Mouse (Mus musculus): ENCODE measurements around the gene Stx1b. TPM values are rescaled to one million over a fixed set of nuclear protein-coding genes. Genes with fewer than 3 reads are reported as not detected.
A peak's percentile ranks its signal among the peaks of the same experiment; 100 is the strongest.

Gene Stx1b
- total RNA-seq, 4 experiments from 2014 or later = 0.53 to 1.0 (median 0.75) TPM

DNA sequence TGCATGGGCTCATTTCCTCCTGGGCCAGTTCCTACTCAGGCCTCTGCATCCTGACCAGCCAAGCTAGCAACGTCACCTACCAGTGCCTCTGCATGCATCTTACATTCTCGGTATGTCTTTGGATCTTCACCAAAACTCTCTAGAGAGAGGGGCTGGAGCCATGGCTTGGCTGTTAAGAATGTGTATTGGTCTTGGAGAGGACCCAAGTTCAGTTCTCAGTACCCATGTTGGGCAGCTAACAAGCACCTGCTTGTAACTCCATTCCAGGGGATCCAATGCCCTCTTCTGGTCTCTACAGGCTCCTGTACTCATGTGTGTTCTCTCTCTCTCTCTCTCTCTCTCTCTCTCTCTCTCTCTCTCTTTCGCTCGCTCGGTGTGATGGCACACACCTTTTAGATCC lies 6.6 kb downstream of the Stx1b start:
- DNase-seq (ENCODE audit: low spot score in 2 of 2) = no peak

DNA sequence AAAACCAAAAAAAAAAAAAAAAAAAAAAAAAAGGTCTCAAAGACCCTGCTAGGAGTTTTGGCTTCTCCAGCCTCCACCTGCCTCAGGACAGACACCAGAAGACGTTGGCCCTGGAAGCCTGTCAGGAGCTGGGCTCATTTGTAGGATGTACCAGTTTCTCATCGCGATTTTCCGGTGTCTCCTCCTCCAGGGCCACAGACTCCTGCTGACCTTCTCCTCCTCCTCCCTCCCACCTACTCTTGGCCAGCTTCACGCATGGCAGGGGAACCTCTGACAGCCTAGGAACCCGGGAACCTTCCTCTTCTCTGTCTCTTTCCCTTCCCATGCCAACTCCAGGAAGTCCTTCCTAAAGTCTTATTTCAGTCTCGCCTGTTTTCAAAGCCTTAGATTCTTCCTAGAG lies 7.3 kb downstream of the Stx1b start:
- DNase-seq (ENCODE audit: low spot score in 2 of 2) = no peak

DNA sequence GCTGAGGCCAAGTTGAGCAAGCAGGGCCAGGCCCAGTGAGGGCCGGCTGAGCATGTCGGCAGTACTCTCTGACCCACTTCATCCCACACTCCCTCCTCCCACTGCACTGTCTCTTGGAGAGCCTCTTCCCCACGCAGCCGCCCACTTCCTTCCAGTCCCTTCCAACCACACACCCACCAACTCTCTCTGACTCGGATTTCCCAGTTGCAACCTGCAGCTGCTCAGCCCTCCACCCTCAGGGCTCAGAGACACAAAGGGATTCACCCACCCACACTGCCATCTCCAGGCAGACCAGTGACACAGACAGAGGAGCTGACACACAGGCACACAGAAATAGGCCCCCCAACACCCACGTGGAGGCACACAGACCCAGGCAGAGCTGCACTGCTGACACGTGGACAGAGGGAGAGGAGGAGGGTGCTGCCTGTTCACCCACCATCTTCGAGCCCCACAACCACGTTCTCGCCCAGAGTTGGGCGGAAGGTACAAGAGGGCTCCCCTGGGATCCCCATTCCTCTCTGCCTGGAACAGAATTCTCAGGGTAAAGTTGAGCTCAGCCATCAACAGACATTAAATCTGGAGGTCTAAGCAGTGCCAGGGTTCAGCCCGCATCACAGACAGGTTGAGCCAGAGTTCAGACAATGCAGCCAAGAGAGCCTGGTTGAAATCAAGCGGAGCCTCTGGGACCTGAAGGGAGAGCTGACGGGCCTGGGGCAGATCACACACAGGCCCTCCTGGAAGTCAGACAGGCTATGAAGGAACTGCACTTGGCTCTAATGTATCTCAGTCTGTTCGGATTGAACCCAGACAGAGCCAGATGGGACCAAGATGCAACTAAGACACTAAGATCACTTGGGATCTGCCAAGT lies 8.2 kb downstream of the Stx1b start:
- DNase-seq (ENCODE audit: low spot score in 2 of 2) = peak; percentile 43 to 50

DNA sequence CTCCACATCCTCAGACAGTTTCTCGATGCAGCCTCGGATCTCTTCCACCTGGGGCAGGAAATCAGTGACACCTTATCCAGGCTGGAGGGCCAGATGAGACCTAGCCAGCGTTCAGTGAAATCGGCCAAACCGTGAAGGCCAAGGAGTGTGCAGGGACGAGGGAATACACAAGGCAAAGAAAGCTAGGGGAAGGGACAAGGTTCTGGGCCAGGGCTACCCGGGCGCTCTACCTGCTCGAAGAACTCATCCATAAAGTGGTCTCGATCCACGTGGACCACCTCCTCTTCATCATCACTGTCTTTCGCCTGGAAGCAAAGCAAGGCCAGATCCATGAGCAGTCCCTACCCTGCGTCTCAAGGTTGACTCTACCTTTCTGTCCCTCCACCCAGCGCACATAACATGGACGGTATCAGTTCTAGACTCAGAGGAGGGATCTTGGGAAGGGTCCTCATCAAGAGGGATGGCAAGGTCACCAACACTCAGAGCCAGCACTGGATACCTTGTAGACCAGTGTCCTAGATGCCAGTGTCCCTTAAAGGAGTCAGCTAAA lies 9.2 kb downstream of the Stx1b start:
- no peak for DNase-seq (ENCODE audit: low spot score in 2 of 2)

DNA sequence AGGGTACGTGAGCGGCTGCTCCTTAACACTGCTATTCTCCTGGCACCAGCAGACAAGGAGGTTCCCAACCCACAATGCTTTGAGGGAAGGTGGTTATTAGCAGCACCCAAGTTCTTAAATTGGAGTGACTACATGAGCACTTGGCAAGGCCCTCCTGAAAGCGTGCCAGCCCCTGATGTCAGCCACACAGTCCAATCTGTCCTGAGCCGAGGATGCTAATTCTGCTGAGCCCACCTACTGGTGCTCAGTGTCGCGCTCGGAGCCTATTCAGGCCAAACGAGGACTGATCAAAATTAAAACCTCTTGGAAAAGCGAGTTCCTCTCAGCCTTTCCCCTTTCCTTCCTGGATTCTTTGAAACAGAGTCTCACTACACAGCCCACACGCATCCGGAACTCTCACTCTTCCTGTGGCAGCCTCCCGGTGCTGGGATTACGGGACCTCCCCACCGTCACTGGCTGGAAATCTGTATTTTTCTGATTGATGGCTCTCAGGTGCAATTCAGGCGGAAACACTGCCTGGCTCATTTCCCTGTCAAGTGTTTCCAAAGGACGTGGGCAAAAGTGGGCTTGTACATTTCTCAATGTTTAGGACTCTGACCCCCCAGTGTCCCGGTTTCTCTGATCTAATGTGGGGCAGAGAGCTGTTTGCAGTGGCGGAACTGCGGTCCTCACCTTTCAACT lies 10.0 kb downstream of the Stx1b start:
- DNase-seq (ENCODE audit: low spot score in 2 of 2) = peak; percentile 80 to 85

DNA sequence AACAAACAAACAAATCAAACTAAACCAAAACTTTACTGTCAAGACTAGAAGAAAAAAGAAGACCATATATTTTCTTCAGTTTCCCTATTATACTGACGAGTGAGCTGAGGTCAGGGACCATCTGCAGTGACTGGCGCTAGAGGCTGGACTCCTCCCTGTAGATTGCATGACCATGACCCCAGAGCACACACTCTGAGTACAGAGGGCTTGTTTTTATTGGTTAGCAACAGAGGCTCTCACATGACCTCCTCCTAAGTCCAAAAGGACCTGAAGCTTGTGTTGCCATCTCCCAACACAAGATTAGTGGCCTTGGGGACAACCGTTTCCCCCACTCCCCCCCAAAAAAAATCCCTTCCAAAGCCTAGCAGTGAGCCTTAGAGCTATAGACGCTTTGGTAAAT lies 10.5 kb downstream of the Stx1b start:
- DNase-seq (ENCODE audit: low spot score in 2 of 2) = no peak

DNA sequence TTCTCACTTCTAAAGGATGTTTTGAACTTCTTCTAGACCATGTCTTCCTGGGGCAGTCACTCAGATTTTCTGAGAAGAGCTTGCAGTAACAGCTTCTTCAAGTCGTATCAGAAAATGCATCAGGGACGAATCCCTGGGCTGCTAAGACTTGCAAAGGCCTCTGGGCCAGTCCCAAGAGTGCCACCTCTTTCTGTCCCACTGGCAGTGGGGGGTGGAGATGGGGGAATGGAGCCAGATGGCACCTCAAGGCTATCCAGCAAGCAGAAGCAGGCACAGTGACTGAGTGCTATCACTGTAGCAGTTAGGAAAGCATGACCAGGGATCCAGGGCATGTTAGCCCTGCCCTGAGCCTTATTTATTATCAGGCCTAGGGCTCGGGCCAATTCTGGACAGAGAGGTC lies 12.1 kb downstream of the Stx1b start:
- DNase-seq (ENCODE audit: low spot score in 2 of 2) = no peak

DNA sequence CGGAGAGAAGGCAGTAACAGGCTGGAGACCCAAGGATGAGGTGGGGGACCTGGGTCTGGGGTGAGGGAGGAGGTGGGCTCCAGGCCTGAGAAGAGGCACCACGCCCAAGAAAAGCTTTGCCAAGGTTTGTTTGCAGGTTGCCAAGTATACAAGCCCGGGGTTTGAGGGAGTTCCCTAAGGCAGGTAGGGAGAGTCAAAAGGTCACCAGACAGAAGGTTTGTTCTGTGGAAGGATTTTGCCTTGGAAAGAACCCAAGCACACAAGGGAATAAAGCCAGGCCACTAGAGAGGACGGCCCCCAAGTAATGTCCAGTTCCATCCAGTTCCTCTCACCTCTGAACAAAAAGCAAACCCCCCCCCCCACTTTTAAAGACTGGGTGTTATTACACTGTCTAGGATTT lies 13.1 kb downstream of the Stx1b start:
- DNase-seq (ENCODE audit: low spot score in 2 of 2) = no peak

DNA sequence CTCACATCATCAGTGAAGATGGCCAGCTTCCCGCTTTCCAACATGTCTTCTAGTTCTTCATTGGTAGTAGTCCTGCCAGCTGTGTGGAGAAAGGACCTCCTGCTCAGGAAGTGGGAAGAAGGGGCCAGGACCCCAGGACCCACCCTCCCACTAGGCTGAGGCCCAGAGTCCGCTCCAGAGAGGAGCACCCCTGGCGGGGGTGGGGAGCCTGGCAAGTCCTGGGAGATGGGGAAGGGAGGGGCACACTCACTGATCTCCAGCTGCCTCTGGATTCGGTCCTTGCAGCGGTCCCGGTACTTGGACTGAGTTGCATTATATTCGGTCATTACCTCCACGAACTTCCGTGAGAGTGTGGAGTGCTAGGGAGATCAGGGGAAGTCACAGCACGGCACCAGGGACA lies 13.7 kb downstream of the Stx1b start:
- no peak for DNase-seq (ENCODE audit: low spot score in 2 of 2)

DNA sequence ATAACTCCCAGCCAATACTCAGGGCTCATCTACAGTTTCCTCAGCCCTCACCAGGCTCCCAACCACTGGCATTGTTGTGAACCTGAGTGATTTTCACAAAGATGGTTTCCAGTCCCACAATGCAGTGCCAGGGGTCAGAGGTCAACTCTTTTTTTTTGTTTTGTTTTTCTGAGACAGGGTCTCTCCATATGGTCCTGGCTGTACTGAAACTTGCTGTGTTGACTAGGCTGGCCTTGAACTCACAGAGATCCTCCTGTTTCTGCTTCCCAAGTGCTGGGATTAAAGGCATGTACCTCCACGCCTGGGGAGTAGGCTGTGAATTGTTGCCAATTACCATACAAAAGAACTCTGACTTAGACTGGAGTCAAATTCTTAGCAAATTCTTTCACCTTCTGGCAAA lies 14.5 kb downstream of the Stx1b start:
- no peak for DNase-seq (ENCODE audit: low spot score in 2 of 2)

DNA sequence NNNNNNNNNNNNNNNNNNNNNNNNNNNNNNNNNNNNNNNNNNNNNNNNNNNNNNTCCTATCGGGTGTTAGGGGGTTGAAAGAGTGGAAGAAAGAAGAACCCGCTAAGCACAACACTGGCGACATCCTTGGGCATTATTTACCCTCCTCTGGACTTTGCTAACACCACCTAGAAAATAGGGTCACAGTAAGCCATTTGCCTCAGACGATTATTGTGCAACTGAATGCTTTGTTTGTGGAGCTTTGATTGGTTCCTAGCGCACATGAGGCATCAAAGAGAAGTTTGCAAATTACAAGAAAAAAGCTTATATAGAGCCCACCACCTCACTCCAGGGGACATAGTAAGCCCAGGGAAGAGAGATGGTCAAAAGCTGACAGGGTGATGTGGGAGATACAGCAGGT lies 15.5 kb downstream of the Stx1b start:
- DNase-seq (ENCODE audit: low spot score in 2 of 2) = no peak

DNA sequence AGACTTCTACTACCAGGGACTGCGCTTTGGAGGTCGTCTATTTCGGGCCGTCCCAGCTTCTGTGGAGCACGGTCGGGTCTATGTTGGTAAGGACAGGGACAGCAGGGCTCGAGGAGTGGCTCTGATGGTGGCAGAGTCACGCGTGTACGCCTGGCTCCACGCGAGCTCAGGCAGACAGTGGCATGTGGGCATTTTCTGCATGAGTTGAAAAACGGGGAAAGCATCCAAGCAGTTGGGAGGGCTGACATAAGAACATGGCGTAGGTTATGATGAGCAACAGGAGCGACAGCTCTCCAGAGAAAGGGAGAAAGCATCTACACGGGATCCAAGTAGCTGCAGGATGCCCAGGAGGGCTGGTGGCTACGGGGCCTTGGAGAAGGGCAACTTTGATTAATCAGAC lies 22.0 kb downstream of the Stx1b start:
- no peak for DNase-seq (ENCODE audit: low spot score in 2 of 2)

DNA sequence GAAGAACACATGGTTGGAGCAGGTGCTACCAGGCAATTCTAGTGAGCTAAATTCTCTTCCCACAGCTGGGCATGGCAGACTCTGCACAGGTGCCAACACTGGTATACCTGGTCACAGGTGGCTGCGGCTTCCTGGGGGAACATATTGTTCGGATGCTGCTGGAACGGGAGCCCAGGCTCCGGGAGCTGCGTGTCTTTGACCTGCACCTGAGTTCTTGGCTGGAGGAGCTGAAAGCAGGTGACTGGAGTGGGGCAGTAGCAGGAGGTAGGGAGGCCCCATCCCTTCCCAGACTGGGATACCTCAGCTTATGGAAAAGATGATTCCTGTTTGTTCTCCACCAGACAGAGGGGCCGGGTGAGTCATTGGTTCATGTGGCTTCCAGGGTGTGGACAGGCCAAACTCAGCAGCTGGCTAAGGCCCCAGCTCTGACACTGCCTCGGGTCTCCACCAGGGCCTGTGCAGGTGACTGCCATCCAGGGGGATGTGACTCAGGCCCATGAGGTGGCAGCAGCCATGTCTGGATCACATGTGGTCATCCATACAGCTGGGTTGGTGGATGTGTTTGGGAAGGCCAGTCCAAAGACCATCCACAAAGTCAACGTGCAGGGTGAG lies 23.2 kb downstream of the Stx1b start:
- DNase-seq (ENCODE audit: low spot score in 2 of 2) = no peak

DNA sequence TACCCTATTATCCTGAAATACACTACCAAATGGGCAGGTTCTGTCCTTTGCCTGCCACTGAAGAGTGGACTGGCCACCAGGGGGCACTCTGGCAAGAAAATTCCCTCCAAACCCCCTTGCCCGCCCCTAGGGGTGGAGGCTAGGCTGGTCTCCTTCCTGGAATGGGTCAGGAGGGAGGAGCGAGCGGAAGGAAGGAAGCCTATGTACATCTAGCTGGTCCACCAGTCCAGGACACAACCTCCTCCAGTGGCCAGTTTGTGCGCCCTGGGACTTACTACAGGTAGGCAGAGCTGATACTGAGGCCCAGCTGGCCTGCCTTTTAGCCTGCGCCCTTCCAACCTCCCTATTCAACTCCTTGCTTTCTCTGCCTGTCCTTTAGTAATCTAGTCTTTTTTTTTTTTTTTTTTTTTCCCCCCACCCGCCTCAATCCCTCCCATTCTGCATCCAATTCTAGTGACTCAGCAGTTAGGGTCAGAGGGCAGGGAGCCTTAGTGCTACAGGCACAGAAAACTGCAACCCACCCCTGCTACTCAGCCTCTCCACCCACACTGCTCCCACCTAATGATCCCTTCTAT lies 23.8 kb downstream of the Stx1b start, which contains the start of gene Hsd3b7:
TSS of gene Hsd3b7 (plus strand) at position 170 of the 575 bp plus-strand sequence.
- peak; percentile 85 to 87 for DNase-seq (ENCODE audit: low spot score in 2 of 2)

DNA sequence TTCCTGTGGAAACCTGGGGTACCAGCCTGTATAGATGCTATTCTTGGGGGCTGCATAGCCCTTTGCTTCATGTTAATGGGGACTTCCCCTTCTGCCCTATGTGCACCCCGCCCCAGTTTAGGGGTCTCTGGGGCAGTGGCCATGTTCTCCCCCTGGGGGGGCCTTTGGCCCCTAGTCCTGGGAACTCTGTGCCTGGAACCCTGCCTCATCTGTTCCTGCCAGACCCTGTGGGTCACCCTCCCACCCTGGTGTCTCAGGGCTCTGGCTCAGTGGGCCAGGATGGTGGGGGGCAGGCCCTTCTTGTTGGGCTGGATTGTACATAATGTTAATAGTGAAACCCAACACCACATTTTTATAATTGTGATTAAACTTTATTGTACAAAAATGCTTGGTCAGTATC lies 24.6 kb downstream of the Stx1b start:
- DNase-seq (ENCODE audit: low spot score in 2 of 2) = no peak

DNA sequence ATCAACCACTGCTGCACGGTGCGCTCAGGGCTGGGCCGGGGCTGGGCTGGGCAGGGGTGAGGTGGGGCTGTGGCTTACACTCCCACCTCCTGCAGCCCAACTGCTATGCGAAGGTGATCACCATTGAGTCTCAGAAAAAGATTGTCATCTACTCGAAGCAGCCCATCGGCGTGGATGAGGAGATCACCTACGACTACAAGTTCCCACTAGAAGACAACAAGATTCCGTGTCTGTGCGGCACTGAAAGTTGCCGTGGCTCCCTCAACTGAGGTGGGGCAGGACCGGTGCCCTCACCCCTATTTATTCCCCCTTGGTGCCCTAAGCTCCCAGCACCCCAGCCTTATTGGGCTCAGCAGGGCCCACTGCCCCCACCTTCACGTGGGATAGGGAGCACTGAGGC lies 25.1 kb downstream of the Stx1b start:
- DNase-seq (ENCODE audit: low spot score in 2 of 2) = no peak

DNA sequence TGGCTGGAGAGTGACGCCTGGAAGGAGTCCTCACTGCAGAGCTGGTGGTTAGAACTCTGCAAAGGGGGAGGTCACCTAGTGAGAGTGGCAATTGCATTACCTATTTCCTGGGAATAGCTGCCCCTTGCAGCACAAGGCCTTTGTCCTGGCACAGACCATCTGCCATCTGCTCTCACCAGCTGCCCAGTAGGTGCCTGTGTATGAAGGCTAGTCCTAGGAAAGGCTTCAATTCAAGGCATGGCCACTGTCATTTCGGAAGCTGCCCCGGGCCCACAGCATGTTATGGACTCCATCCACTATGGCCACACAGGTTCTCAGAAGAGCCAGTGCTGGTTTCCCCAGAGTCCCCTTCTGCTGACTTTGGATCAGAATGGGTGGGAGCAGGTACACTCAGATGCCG lies 25.8 kb downstream of the Stx1b start:
- DNase-seq (ENCODE audit: low spot score in 2 of 2) = no peak

DNA sequence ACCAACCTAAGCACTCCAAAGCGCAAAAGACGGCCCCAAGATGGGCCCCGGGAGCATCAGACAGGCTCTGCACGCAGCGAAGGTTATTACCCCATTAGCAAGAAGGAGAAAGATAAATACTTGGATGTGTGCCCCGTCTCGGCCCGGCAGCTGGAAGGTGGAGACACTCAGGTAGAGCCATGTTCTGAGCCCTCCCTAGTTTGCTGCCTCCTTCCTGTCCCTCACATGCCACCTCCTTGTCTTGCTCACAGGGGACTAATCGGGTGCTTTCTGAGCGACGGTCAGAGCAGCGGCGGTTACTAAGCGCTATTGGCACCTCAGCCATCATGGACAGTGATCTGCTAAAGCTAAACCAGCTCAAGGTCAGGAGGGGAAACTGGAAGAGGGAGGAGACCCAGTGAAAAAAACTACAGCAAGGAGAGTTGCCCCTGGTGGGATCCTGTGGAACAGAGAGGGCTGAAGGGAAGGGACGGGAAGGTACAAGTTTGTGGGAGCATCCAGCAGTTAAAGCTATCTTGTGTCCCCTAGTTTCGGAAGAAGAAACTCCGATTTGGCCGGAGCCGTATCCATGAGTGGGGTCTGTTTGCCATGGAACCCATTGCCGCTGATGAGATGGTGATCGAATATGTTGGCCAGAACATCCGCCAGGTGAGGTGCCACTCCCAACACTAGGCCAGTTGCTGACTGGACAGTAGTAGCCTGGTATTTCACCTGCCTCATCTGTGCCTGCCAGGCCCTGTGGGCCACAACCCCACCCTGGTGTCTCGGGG lies 27.1 kb downstream of the Stx1b start:
- no peak for DNase-seq (ENCODE audit: low spot score in 2 of 2)

DNA sequence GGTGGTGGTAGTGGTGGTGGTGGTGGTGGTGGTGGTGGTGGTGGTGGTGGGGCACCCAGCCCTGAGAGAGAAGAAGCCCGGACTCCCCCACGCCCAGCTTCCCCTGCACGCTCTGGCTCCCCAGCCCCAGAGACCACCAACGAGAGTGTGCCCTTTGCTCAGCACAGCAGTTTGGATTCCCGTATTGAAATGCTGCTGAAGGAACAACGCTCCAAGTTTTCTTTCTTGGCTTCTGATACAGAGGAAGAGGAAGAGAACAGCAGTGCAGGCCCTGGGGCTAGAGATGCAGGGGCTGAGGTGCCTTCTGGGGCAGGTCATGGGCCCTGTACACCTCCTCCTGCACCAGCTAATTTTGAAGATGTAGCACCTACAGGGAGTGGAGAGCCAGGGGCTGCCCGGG lies 39.0 kb downstream of the Stx1b start, which contains the start of gene Gm49388:
TSS of gene Gm49388 (plus strand) at position 301 of the 400 bp plus-strand sequence.
- DNase-seq (ENCODE audit: low spot score in 2 of 2) = no peak

DNA sequence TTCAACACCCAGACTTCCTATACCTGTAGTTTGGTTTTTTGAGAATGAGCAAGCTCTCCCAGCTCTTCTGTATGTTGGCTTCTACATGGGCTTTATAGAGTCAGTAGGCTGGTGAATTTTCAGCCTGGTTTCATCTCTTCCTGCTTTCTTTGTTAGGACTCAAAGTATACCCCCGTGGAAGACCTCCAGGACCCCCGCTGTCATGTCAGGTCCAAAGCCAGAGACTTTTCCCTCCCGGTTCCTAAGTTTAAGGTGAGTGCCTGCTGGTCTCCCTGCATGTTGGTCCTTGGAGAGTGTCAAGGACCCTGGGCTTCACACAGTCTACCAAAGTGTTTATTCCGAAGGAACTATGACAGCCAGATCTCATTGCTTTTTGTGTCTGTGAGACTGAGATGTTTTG lies 46.0 kb downstream of the Stx1b start:
- DNase-seq (ENCODE audit: low spot score in 2 of 2) = no peak
